Mouse (Mus musculus) mature B cell (primary cell): ENCODE measurements at regions not wholly inside any gene's neighbourhood (a gene's known extent, or its start where the extent isn't known, plus 50 kb on each side); places are given as distances from the start of the nearest gene placed in this dataset.

Source experiments
- in situ Hi-C: fragments of 300-500 bp; cut with MboI; formaldehyde crosslinking; loops from 2 replicates; pipeline ENCODE4 v1.14.3; 2019

DNA sequence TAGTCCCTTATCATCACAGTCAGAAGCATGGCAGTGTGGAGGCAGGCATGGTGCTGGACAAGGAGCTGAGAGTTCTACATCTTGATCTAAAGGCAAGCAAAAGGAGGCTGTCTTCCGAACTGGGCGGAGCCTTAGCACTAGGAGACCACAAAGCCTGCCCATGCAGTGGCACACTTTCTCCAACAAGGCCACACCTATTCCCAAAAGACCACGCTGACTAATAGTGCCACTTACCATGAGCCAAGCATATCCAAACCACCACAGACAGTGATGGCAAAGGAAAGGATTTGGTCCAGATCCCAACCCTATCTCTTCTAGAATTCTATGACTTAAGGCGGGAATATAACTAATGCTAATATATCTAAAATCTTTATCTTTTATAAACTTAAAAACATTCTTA, 169.4 kb upstream of the Prok2 start:
- in situ Hi-C loops: no loop called here

DNA sequence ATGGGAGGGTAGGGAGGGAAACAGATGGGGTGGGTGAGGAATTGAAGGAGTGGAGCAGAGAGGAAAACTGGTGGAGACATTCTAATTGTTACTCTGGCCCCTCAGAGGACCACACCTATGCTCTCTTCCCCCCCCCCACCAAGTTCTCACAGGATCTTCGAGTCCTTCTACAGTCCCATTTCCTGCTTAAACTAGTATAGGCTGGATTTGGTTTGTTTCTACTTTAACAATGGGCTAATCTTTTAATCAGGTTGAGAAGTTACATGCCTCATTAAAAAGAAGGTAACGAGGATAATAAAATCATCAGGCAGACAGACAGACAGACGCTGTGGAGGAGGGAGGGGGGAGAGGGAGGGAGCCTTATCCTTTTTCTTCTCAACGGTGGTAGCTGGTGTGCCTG, 167.7 kb upstream of the Prok2 start:
- in situ Hi-C loops: no loop called here

DNA sequence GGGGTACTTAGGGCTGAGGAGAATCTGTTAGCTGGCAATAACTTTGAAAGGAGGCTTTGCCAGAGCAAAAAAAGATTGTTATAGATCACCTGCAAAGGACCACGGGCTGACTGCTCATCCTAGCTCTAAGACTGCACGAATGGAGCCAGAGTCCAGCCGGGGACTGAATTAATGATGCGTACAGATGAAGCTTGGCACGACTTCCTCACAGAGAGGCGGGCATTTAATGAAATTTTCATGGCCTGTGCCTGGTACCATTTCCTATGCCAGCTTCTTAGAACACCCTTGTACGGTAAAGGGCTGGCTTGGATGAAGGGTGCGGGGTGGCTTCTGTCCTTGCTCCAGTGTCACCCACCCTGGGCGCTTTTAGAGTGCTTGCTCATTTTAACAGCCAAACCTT, 166.0 kb upstream of the Prok2 start:
- in situ Hi-C loops: no loop called here

DNA sequence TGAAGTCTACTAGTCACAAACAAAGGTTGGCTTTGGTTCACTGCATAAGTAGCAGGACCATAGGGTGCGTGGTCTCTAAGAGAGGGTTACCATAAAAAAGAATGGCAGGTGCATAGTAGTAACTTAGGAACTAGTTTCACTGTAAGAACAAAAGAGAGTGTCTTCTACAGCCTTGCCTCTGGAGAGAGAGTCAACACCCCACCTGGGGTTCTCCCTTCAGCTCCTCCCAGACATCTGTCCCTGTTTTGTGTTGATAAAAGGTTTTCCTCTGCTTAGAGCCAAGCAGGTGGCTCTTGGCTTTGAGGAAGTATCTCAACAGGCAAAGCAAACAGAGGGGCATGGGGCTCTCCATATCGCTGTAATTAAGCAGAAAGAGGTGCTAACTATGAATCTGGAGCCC, 165.6 kb upstream of the Prok2 start:
- in situ Hi-C loops: no loop called here

DNA sequence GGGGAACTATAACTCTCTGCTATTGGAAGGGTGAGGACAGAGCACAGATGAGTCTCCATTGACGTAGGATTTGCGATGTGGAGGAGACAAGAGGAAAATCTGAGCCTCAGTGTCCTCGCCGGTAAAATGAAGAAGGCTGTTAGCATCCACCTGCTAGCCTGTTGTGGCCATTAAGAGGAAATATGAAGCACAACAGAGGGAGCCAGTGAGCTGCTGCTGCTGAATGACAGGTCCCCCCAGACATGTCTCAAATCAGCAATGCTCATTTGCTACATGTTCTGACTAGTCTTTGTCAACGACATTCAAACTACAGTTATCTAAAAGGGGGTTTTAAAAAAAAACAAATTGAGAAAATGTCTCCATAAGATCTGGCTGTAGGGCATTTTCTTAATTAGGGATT, 164.6 kb upstream of the Prok2 start:
- in situ Hi-C loops: no loop called here

DNA sequence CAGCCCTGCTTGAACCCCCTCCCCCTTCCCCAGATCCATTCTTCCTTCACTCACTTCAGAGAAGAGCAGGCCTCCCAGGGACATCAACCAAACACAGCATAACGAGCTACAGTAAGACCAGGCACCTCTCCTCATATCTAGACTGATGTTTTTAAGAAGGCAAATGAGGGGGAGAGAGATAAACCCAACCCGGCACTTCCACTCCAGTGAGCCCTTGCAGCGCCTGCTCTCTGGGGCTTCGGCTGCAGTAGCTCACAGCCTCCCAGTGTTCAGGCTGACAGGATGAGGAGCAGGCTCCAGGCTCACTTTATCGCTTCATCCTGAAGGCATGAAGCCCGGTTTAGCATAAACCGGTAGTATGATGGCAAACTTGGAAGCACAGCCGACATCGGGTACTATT, 162.9 kb upstream of the Prok2 start:
- in situ Hi-C loops: no loop called here

DNA sequence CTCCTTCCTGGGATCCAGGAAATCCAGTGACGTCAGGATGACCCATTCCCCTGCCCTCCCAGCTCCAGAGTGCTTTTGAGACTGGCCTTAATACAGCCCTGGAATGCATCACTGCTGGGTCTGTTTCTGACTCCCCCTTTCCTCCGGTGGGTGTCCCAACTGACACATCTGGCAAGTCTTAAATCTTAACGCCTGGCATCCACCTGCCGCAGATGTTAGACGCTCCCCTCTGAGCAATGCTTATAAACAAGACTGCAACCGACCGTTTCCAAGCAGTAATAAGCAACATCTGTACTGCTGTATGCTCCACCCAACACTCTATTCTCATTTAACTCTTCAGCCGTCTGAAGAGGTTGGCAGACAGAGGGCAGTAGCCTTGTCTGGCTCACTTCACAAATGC, 161.7 kb upstream of the Prok2 start:
- in situ Hi-C loops: no loop called here

DNA sequence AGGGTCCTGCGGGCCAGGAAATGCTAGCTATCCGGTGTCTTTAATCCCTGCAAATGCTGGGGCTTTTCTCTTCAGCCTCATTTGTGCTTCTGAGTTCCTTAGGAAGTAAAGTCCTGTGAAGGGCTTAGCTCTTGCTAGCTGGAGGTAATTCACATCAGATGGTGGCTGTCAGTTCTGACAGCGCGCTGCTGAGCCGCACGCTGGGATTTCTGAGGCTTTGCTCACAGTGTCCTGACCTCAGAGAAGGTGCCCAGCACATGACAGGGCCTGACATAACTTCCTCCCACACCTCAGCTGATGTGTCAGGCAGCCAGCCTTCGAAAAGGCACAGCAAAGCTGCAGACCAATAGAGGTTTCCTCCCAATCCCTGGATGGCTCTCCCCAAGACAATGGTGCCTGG, 158.6 kb upstream of the Prok2 start:
- in situ Hi-C loops: no loop called here

DNA sequence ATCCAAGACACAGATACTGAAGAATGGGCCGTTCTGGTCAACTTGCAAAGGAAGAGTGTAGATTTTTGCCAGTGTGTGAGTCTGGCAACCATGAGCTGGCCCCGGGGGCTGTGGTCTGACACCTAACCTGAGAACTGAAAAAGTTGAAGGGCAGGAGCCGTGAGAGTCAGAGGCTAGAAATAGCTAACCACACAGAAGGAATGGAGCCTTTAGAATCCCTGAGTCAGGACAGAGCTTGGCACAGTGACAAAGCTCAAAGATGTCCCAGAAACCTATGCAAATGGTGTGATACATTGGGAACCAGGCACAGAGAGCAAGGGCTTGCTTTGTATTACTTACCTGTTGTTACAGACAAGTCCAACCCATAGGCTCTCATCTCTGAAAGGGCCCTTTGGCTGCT, 157.9 kb upstream of the Prok2 start:
- in situ Hi-C loops: no loop called here

DNA sequence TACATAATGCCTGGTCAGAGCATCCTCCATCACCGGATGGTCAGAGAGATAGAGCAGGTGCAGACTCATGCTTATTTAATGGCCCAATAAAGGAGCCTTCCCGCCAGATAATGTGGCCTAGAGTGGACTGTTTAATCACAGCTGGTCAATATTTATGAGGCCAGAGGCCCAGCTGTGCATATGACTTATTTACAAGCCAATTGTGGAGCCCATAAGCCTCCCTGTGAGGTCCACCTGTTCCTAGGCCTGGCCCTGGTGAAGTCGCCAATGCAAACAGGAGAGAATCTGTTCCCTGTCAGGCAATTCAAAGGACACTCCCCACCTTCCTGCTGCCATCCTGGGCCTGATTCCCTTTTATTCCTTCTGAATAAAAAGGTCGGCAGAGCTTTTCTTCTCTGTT, 155.4 kb upstream of the Prok2 start:
- in situ Hi-C loops: no loop called here

DNA sequence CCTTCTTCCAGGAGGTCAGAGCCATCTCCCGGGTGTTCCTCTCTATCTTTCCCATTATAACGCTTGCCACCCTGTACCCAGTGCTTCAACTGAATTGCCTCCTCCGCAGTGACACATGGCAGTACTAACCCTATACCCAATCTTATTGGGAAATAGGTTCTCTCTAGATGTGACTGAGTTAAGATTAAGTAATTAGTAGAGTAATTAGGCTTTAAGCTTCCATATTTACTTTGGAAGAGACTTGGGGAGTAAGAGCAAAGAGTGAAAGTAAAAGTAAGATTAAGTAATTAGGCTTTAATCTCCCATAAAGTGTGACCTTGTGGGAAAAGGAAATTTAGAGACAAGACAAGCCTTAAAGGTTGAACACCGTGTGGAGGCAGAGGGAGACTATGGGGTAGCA, 148.7 kb upstream of the Prok2 start:
- in situ Hi-C loops: no loop called here

DNA sequence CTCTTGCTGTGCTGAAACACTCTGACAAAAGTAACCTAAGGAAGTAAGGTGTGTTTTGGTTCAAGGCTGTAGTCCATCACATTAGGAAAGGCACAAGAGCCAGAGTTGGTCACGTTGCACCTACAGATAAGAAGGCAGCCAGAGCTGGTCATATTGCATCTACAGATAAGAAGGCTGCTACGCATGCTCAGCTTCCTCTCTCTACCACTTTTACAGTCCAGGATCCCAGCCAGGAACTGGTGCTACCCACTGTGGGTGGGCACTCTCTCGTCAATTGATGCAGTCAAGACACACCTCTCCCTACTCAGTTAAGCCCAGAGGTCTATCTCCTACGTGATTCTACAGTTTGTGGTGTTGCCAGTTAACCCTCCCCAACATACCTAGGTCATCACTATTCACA, 147.8 kb upstream of the Prok2 start:
- in situ Hi-C loops: no loop called here

DNA sequence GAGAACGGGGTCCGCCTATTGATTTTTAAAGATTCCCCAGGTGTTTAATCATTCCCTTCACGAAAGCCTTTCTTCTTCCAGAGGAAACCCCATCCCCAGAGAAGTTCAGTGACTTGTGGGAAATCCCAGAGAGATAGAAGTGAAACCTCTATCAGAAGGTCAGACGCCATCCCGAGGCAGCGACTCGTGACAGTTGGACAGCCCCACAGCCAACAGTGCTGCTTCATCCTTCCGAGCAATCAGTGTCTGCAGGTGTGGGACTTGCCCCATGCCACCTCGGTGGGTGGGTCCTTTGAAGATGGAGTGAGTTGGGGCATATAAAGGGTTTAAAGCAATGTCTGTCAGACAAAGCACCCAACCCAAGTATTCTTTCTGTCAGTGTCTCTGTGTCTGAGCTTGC, 139.9 kb upstream of the Prok2 start:
- in situ Hi-C loops: no loop called here

DNA sequence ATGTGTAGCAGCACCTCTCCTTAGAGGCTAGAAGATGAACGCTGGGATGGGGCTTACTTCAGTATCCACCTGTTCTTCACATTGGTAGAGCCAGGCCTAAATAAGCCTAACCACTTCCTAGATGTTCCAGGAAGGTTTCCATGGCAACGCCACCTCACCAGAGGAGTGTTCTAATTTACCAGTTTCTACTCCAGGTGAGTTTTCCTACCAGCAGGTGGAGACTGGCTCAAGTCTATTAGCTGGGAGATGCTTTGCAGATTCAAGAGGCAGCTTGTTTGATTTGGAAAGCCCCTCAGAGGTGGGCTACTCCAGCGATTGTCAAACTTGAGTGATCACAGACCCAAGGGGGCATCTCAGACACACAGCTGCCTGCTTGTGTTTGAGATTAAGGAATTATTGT, 138.8 kb upstream of the Prok2 start:
- in situ Hi-C loops: no loop called here

DNA sequence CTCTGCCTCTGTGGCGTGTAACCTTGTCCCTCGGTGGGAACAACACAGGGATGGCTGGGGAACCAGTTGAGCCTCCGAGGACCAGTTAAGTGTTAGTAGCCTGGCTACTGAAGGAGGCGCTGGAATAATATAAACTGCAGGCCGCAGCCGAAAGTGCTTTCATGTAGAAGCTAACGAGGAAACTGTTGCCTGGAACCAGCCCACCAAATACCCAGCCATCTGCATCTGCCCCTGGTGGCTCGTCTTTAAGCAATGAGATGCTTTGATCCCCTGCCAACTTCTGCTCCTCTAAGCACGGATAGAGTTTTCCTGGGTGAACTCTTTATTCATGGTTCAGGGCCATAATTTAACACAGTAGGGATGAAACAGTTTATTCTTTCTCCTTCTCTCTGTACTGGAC, 137.2 kb upstream of the Prok2 start:
- in situ Hi-C loops: no loop called here

DNA sequence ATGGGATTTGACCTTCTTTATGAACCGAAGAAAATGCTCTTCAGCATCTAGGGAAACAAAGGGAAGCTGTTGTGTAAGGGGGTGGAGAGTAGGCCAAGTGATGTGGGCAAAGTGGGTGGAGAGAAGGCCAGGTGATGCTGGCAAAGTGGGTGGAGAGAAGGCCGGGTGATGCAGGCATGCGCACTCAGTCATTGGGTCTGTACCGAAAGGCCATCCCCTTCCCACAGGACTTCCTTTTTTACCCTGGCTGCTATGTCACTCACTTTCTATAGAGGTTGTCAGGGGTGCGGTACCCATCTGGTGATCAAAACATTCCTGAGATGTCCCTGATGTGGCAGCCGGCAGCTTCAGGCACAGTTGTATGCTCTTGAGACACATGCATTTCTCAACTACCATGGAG, 131.2 kb upstream of the Prok2 start:
- in situ Hi-C loops: no loop called here

DNA sequence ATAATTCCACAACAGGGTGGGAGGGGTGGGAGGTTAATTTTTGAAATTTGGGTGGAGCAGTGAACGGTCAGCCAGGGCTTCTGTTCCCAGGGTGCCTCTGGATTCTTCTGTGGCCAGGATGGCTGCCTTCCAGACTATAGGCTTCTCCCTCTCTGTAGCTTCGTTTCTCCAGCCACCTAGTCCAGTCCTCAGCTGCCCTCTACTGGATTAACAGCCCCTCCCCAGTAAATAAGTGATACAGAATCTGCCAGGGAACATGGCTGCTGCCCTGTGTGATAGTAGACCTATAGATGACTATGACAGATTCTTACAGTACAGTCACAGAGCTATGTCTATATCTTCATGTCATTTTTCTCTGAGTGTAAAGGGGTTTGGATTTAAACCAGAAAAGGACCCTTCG, 127.5 kb upstream of the Prok2 start:
- in situ Hi-C loops: no loop called here

DNA sequence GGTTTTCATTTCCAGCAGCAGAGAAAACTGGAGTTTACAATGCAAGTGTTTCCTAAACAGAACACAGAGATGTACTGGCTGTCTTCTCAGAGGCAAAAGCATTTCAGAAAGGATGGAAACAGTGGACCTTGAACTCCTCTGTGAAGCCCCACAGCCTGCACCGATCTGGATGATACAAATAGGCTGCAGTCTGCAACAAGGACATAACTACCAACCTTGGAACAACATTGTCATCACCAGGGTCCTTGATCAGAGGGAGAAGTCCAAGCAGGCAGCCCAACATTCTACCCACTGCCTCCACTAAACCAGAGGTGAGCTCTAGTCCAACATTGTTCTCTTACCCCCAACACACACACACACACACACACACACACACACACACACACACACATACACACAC, 124.5 kb upstream of the Prok2 start:
- in situ Hi-C loops: no loop called here

DNA sequence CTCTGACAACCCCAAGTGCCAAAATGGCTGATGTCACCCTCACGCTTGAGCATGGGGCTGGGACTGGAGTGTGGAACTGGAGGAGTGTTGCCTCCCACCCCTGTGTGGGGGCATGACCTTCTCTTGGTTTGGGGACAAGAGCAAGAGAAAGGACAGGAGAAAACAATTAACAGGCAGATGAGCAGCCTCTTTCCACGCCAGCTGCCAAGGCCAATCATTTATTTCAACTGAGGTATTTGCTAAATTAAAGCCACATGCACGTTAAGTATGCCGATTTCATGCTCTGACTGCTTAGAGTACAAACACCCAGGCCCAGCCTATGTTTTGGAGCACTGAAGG, 119.3 kb upstream of the Prok2 start:
- in situ Hi-C loops: no loop called here

DNA sequence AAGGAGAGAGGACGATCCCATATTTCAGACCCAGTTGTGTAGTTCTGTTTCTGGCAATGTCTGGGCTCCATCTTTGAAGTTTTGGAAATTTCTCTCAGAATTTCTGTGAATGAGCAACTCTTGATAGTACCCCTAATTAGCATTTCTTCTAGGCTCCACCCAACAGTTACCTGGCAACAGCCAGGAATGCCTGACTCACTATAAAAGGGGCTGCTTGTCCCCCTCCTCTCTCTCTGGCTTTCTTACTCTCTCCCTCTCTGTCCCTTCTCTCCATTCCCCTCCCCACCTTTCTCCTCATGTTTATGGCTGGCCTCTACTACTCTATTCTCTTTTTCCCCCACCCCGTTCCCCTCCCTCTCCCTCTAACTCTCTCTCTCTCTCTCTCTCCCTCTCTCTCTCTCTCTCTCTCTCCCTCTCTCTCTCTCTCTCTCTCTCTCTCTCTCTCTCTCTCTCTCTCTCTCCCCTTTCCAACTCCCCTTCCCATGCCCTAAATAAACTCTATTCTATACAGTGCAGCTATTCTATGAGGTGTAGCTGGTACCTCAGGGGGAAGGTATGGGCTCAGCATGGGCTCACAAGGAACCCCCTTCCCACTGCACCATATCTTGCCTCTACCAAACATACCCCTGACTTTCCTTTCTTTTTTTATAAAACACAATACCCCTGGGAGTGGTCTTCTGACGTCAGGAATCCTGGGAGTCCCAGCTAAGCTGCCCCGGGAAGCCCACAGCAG, 118.7 kb upstream of the Prok2 start:
- in situ Hi-C loops: no loop called here

DNA sequence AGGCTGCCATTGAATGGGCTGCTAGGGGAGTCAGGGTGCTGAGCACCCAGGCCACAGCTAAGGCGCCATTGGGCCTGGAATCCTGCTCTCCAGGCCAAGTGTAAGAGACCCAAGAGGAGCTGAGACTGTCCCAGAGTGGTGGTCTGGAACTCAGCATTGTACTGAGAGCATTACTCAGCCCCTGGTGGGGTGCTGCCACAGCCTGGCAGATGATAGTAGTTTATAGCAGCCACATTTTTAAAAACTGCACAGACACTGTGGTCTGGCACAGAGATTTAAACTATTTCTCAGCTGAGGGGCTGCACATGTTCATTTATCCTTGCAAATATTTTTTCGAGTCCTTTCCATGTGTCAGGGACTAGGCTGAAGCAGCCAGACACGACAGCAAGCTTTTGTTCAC, 117.3 kb upstream of the Prok2 start:
- in situ Hi-C loops: no loop called here

DNA sequence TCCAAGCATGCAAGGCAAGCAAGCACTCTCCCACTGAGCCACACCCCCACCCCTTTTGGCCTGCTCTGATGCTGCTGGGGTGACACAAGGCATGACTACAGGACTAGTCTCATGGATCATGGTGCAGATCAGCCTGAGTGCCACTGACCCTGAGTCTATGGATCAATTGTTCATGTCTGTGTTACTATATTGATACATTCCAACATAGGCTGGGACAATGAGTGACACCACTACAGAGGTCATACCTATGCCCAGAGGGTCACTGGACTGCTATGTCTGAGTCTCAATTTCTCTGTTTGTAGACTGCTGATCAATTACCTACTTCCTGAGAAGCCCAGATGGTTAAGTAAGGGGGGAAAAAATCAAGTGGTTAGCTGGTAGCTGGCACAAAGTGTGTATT, 116.5 kb upstream of the Prok2 start:
- in situ Hi-C loops: no loop called here

DNA sequence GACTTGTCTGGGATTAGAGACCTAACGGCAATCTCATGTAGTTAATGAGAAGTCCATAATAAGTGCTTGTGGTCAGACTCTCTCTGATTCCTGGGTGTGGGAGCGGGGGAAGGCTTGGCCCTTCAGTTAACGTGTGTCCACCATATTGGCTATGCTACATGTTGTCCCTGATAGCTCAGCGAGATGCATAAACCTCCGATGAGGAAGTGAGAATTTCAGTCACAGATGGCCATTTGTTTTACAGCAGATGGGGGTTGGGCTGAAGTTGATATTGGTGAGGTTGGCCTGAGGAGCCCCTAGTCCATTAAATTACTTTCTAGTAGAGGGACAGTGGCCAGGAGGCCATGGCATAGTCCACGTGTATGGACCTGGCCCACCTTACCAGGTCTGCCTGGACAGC, 114.6 kb upstream of the Prok2 start:
- in situ Hi-C loops: no loop called here

DNA sequence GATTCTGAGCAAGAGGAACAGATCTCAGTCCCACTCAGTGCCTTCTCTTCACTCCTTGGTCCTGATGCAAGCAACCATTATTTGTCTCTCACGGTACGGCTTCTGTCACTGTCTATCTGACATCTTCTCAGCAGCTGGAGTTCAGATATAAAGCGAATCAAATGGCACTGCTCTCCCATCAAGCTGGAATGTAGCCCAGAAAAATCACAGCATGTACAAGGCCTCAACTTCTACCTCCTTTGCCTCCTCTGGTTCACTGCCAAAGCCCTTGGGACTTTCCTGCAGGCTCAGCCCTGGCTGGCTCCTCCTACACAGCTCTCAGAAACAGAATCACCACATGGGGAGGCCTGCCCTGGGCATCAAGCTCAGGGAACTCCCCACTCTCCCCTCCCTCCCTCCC, 107.1 kb upstream of the Prok2 start:
- in situ Hi-C loops: no loop called here

DNA sequence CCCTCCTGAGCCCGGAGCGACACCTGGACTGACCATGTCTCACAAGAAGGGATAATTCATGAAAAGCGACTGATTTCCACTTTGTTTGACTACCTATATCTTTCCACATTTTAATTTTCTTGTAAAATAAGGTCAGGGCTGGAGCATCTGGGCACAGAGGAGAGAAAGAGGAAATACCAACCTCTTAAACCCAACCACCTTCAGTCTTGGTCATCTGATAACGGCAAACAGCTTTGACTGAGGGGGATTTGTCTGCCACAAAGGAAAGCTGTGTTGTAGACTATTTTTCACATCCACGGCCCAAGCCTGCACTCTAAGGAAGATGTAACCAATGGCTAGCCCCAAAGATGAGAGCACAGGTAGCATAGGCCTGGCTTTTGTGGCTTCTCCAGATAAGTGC, 101.4 kb upstream of the Prok2 start:
- in situ Hi-C loops: no loop called here
